Mouse (Mus musculus) urinary bladder, postnatal 14 days (tissue): ENCODE results near the gene Gm26620.

Experiments used
- DNase-seq: peaks from one replicate; pipeline ENCODE4 v3.0.0; 2021; ENCODE audit warnings: low spot score

The Gm26620 gene

GRCm38 (mm10) chr1:170871402-170871801, 13.5 kb upstream of the Gm26620 start:
- no peak for DNase-seq

GRCm38 (mm10) chr1:170871961-170872360, 12.9 kb upstream of the Gm26620 start:
- DNase-seq: no peak

GRCm38 (mm10) chr1:170875676-170876075, 9.2 kb upstream of the Gm26620 start:
- no peak for DNase-seq

GRCm38 (mm10) chr1:170876906-170877305, 8.0 kb upstream of the Gm26620 start:
- DNase-seq: no peak

GRCm38 (mm10) chr1:170882915-170883485, 1.9 kb upstream of the Gm26620 start:
- no peak for DNase-seq

GRCm38 (mm10) chr1:170884390-170884789, 475 bp upstream of the Gm26620 start:
- DNase-seq: no peak

- no peak for DNase-seq
These were observed 1.2 kb downstream of the Gm26620 start for GRCm38 (mm10) chr1:170886044-170886458.

GRCm38 (mm10) chr1:170889310-170889709, 4.4 kb downstream of the Gm26620 start:
- DNase-seq: no peak

- DNase-seq: no peak
These were observed 6.8 kb downstream of the Gm26620 start for GRCm38 (mm10) chr1:170891646-170892045.

GRCm38 (mm10) chr1:170892279-170892678, 7.4 kb downstream of the Gm26620 start:
- DNase-seq: no peak

- DNase-seq: no peak
These were observed 10.0 kb downstream of the Gm26620 start for GRCm38 (mm10) chr1:170894603-170895602.

- DNase-seq: no peak
These were observed 11.9 kb downstream of the Gm26620 start for GRCm38 (mm10) chr1:170896651-170897281.

GRCm38 (mm10) chr1:170898413-170899075, 13.7 kb downstream of the Gm26620 start:
- DNase-seq: no peak

- DNase-seq: peak; percentile 42
These were observed 16.1 kb downstream of the Gm26620 start for GRCm38 (mm10) chr1:170900799-170901467.

GRCm38 (mm10) chr1:170901536-170902238, 16.8 kb downstream of the Gm26620 start:
- peak; percentile 84 for DNase-seq

- no peak for DNase-seq
These were observed 18.6 kb downstream of the Gm26620 start for GRCm38 (mm10) chr1:170903485-170903884.

- DNase-seq: no peak
These were observed 22.2 kb downstream of the Gm26620 start for GRCm38 (mm10) chr1:170907111-170907455.

- DNase-seq: peak; percentile 21
These were observed 22.8 kb downstream of the Gm26620 start for GRCm38 (mm10) chr1:170907456-170908191.

GRCm38 (mm10) chr1:170908341-170908740, 23.5 kb downstream of the Gm26620 start:
- DNase-seq: no peak

GRCm38 (mm10) chr1:170911907-170912660, 27.2 kb downstream of the Gm26620 start:
- DNase-seq: no peak
